Mouse (Mus musculus): ENCODE measurements at regions not wholly inside any gene's neighbourhood (a gene's known extent, or its start where the extent isn't known, plus 50 kb on each side); places are given as distances from the start of the nearest gene placed in this dataset.
A peak's percentile ranks its signal among the peaks of the same experiment; 100 is the strongest.

DNA sequence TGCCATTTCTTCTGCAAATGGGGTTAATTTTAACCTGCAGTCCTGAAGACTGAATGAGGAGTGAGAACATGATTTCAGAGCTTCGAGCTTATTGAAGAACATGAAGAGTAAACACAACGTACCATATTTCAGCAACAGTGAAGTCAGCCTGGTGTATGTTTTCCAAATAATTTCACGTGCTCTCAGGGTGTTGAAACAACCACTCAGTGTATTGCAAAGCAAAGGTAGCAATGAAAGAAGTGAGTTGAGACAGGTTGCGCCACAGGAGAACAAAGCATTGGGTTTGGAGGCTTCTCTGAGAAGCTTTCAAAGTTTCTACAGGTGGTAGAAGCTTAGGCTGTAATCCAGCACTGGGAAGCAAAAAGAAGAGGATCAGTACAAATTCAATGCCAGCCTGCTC is 251.7 kb downstream of the Rassf9 start:
- Histone ChIP-seq H3K36me3 (ENCODE audit: control insufficient read depth, insufficient read depth) (no peaks in the 10 kb centered on the region), H3ac (ENCODE audit: control insufficient read depth, insufficient read length, low read depth) (no peak overlapping the region), H3K27me3 (ENCODE audit: control insufficient read depth, insufficient read depth, insufficient read length) (no peaks in the 10 kb centered on the region), H3K79me2 (ENCODE audit: control insufficient read depth, insufficient read depth) (no peaks in the 10 kb centered on the region), H3K4me3 (ENCODE audit: insufficient read depth, poor library complexity, severe bottlenecking) (no peak overlapping the region), H3K79me3 (ENCODE audit: low read depth) (no peaks in the 10 kb centered on the region)
- no peak for TF ChIP-seq CEBPB (IDR thresholded peaks at IDR 0.05; ENCODE audit: low read depth)
- TF ChIP-seq MYOG (IDR thresholded peaks at IDR 0.05; ENCODE audit: control insufficient read depth, extremely low read depth, insufficient read length) = no peak
- TF ChIP-seq USF1 (IDR thresholded peaks at IDR 0.05; ENCODE audit: low read depth) = no peak
- TF ChIP-seq CTCF (IDR thresholded peaks at IDR 0.05; ENCODE audit: control insufficient read depth, insufficient read depth, insufficient read length) = no peak
- no peak for TF ChIP-seq MYOD1 (IDR thresholded peaks at IDR 0.05; ENCODE audit: control insufficient read depth, insufficient read length, low read depth)
- TF ChIP-seq MAX (IDR thresholded peaks at IDR 0.05) = no peak
- no peak for TF ChIP-seq FOSL1 (IDR thresholded peaks at IDR 0.05; ENCODE audit: insufficient read depth, low read length, poor library complexity, severe bottlenecking)

- no peaks in the 10 kb centered on the region for H3K79me2 ChIP-seq (ENCODE audit: control insufficient read depth, insufficient read depth)
- no peaks in the 10 kb centered on the region for H3K36me3 ChIP-seq (ENCODE audit: control insufficient read depth, insufficient read depth)
- H3K27me3 ChIP-seq (ENCODE audit: control insufficient read depth, insufficient read depth, insufficient read length) = no peaks in the 10 kb centered on the region
- no peak overlapping the region for H3K4me3 ChIP-seq (ENCODE audit: insufficient read depth, poor library complexity, severe bottlenecking)
- no peak overlapping the region for H3ac ChIP-seq (ENCODE audit: control insufficient read depth, insufficient read length, low read depth)
- no peaks in the 10 kb centered on the region for H3K79me3 ChIP-seq (ENCODE audit: low read depth)
- TF ChIP-seq USF1 (IDR thresholded peaks at IDR 0.05; ENCODE audit: low read depth) = no peak
- no peak for TF ChIP-seq MYOG (IDR thresholded peaks at IDR 0.05; ENCODE audit: control insufficient read depth, extremely low read depth, insufficient read length)
- TF ChIP-seq FOSL1 (IDR thresholded peaks at IDR 0.05; ENCODE audit: insufficient read depth, low read length, poor library complexity, severe bottlenecking) = no peak
- TF ChIP-seq CTCF (IDR thresholded peaks at IDR 0.05; ENCODE audit: control insufficient read depth, insufficient read depth, insufficient read length) = no peak
- TF ChIP-seq MAX (IDR thresholded peaks at IDR 0.05) = no peak
- TF ChIP-seq MYOD1 (IDR thresholded peaks at IDR 0.05; ENCODE audit: control insufficient read depth, insufficient read length, low read depth) = no peak
- no peak for TF ChIP-seq CEBPB (IDR thresholded peaks at IDR 0.05; ENCODE audit: low read depth)
These were observed 250.4 kb downstream of the Rassf9 start for GRCm38 (mm10) chr10:102762378-102762777.

GRCm38 (mm10) chr10:102735207-102735606 is 223.2 kb downstream of the Rassf9 start:
- no peaks in the 10 kb centered on the region for H3K79me2 ChIP-seq (ENCODE audit: control insufficient read depth, insufficient read depth)
- no peaks in the 10 kb centered on the region for H3K79me3 ChIP-seq (ENCODE audit: low read depth)
- no peaks in the 10 kb centered on the region for H3K36me3 ChIP-seq (ENCODE audit: control insufficient read depth, insufficient read depth)
- no peak overlapping the region for H3K4me3 ChIP-seq (ENCODE audit: insufficient read depth, poor library complexity, severe bottlenecking)
- no peak overlapping the region for H3ac ChIP-seq (ENCODE audit: control insufficient read depth, insufficient read length, low read depth)
- H3K27me3 ChIP-seq (ENCODE audit: control insufficient read depth, insufficient read depth, insufficient read length) = no peaks in the 10 kb centered on the region
- TF ChIP-seq FOSL1 (IDR thresholded peaks at IDR 0.05; ENCODE audit: insufficient read depth, low read length, poor library complexity, severe bottlenecking) = no peak
- TF ChIP-seq CEBPB (IDR thresholded peaks at IDR 0.05; ENCODE audit: low read depth) = peak; percentile 15
- TF ChIP-seq USF1 (IDR thresholded peaks at IDR 0.05; ENCODE audit: low read depth) = no peak
- no peak for TF ChIP-seq MAX (IDR thresholded peaks at IDR 0.05)
- TF ChIP-seq MYOD1 (IDR thresholded peaks at IDR 0.05; ENCODE audit: control insufficient read depth, insufficient read length, low read depth) = no peak

DNA sequence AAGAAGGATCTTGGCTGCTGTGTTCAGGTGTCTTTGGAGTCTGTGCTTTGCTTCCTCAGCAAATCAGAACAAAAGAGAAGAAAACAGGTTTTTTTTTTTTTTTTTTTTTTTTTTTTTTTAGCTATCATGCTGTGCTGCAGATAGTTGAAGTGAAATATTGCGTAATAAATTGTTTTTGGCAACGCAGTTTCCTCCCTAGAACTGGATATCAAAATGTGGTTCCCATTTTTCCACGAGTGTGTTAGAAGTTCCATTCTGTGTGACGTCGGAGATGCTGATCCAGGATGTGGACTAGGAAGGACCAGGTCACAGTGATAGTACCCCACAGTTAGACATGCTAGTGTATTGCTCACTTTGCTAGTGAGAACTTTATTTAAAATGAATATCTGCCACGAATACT is 220.4 kb downstream of the Rassf9 start:
- H3ac ChIP-seq (ENCODE audit: control insufficient read depth, insufficient read length, low read depth) = no peak overlapping the region
- no peaks in the 10 kb centered on the region for H3K79me3 ChIP-seq (ENCODE audit: low read depth)
- H3K79me2 ChIP-seq (ENCODE audit: control insufficient read depth, insufficient read depth) = no peaks in the 10 kb centered on the region
- no peak for TF ChIP-seq MAX (IDR thresholded peaks at IDR 0.05)
- no peak for TF ChIP-seq USF1 (IDR thresholded peaks at IDR 0.05; ENCODE audit: low read depth)
- TF ChIP-seq CEBPB (IDR thresholded peaks at IDR 0.05; ENCODE audit: low read depth) = peak; percentile 62
- no peak overlapping the region for H3K4me3 ChIP-seq (ENCODE audit: insufficient read depth, poor library complexity, severe bottlenecking)
- H3K36me3 ChIP-seq (ENCODE audit: control insufficient read depth, insufficient read depth) = no peaks in the 10 kb centered on the region
- no peaks in the 10 kb centered on the region for H3K27me3 ChIP-seq (ENCODE audit: control insufficient read depth, insufficient read depth, insufficient read length)

DNA sequence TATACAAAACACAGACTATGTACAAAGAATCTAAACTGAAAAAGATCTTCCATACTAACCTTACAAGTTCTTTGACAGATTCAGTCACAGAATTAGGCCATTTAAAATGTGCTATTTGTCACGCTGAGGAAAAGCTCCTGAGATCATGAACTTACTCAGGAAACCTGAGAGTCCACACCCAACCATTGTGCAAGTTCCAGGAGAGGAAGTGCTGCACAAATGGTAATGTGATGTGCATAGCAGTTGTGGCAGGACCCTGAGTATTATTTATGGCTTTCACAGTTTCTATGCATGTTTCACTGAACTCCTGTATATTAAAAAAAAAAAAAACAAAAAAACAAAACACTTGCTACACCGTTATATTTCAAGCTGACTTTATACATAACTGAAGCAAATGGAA is 200.2 kb downstream of the Rassf9 start:
- TF ChIP-seq CTCF (IDR thresholded peaks at IDR 0.05; ENCODE audit: control insufficient read depth, insufficient read depth, insufficient read length) = no peak
- no peak for TF ChIP-seq USF1 (IDR thresholded peaks at IDR 0.05; ENCODE audit: low read depth)
- TF ChIP-seq FOSL1 (IDR thresholded peaks at IDR 0.05; ENCODE audit: insufficient read depth, low read length, poor library complexity, severe bottlenecking) = no peak
- no peak for TF ChIP-seq MYOG (IDR thresholded peaks at IDR 0.05; ENCODE audit: control insufficient read depth, extremely low read depth, insufficient read length)
- no peak for TF ChIP-seq CEBPB (IDR thresholded peaks at IDR 0.05; ENCODE audit: low read depth)
- TF ChIP-seq MAX (IDR thresholded peaks at IDR 0.05) = no peak
- TF ChIP-seq MYOD1 (IDR thresholded peaks at IDR 0.05; ENCODE audit: control insufficient read depth, insufficient read length, low read depth) = no peak
- Histone ChIP-seq H3K79me2 (ENCODE audit: control insufficient read depth, insufficient read depth) (no peaks in the 10 kb centered on the region), H3K79me3 (ENCODE audit: low read depth) (no peaks in the 10 kb centered on the region), H3K36me3 (ENCODE audit: control insufficient read depth, insufficient read depth) (no peaks in the 10 kb centered on the region), H3ac (ENCODE audit: control insufficient read depth, insufficient read length, low read depth) (no peak overlapping the region), H3K27me3 (ENCODE audit: control insufficient read depth, insufficient read depth, insufficient read length) (no peaks in the 10 kb centered on the region), H3K4me3 (ENCODE audit: insufficient read depth, poor library complexity, severe bottlenecking) (no peak overlapping the region)

DNA sequence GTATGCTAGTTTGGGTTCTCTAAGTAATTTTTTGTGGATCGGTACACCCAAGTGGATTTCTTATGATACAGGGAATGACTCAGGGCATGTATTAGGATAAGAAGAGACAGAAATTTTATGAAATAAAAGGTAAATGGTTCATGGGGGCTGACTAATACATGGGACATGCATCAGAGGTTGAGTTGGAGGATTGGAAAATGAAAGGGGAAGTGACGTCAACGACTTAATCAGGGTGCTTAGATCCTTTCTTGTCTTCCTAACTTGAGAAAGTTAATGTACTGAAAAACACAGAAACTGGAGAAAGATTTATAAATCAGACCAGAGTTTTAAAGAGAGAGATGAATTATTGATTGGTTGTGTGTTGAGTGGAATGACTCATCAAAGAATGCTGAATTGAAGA is 193.8 kb downstream of the Rassf9 start:
- no peak overlapping the region for H3K4me3 ChIP-seq (ENCODE audit: insufficient read depth, poor library complexity, severe bottlenecking)
- no peaks in the 10 kb centered on the region for H3K79me3 ChIP-seq (ENCODE audit: low read depth)
- H3ac ChIP-seq (ENCODE audit: control insufficient read depth, insufficient read length, low read depth) = no peak overlapping the region
- no peaks in the 10 kb centered on the region for H3K79me2 ChIP-seq (ENCODE audit: control insufficient read depth, insufficient read depth)
- H3K36me3 ChIP-seq (ENCODE audit: control insufficient read depth, insufficient read depth) = no peaks in the 10 kb centered on the region
- H3K27me3 ChIP-seq (ENCODE audit: control insufficient read depth, insufficient read depth, insufficient read length) = no peaks in the 10 kb centered on the region
- TF ChIP-seq CEBPB (IDR thresholded peaks at IDR 0.05; ENCODE audit: low read depth) (no peak), MAX (IDR thresholded peaks at IDR 0.05) (no peak), CTCF (IDR thresholded peaks at IDR 0.05; ENCODE audit: control insufficient read depth, insufficient read depth, insufficient read length) (no peak), FOSL1 (IDR thresholded peaks at IDR 0.05; ENCODE audit: insufficient read depth, low read length, poor library complexity, severe bottlenecking) (no peak), MYOD1 (IDR thresholded peaks at IDR 0.05; ENCODE audit: control insufficient read depth, insufficient read length, low read depth) (no peak), MYOG (IDR thresholded peaks at IDR 0.05; ENCODE audit: control insufficient read depth, extremely low read depth, insufficient read length) (no peak), USF1 (IDR thresholded peaks at IDR 0.05; ENCODE audit: low read depth) (no peak)
